ENCODE assay signal across 27 mouse cellular contexts in the genomic region with DNA sequence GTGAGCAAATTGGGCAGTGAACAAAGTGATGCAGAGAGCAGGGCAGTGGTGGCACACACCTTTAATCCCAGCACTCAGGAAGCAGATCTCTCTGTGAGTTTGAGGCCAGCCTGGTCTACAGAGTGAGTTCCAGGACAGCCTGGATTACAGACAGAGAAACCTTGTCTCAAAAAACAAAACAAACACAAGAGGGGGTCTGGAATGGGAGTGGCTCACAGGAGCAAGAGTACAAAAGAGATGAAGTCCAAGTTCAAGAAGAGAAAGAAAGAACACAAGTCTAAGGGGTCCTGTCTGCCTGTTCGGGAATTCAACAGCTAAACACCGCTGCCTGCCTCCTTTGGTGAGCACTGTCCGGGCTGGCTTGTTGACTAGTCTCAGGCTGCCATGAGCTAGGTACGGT.
"Had no signal": no experiment of that assay in that cellular context is flagged by ENCODE, and none has a peak within 500 bp of the region (broad histone marks: within the 10 kb centered on the region; RNA-seq: fewer than 3 reads in every experiment).

No protein-coding gene starts in this region.

- H3K4me3 ChIP-seq: gastrocnemius, adult 2 months; heart, embryonic 10.5 days; heart, embryonic 12.5 days; hindbrain, embryonic 10.5 days; hindbrain, embryonic 12.5 days; intestine, embryonic 15.5 days; kidney, embryonic 15.5 days; limb, embryonic 13.5 days; limb, embryonic 15.5 days; liver, embryonic 12.5 days had no signal

- DNase-seq: gastrocnemius, adult 2 months; gastrocnemius, postnatal 10 days; gastrocnemius, postnatal 25 days; heart, adult 18-20 months; heart, postnatal 10 days; heart, postnatal 4 days; kidney, adult 2 months; kidney, adult 9 months; kidney, postnatal 14 days; kidney, postnatal 36 days; layer of hippocampus, adult 9-11 months; layer of hippocampus, postnatal 36 days; left cerebral cortex, postnatal 4 days had no signal

- H3K27me3 ChIP-seq: hindbrain, embryonic 12.5 days; intestine, embryonic 15.5 days; limb, embryonic 13.5 days; limb, embryonic 15.5 days had no signal

- H3K4me2 ChIP-seq: heart, embryonic 12.5 days; hindbrain, embryonic 12.5 days; hindbrain, embryonic 14.5 days; intestine, embryonic 15.5 days; kidney, embryonic 15.5 days; limb, embryonic 13.5 days; limb, embryonic 15.5 days; liver, embryonic 12.5 days had no signal

- ATAC-seq: inflammation-experienced regulatory T-cells, adult 6 months; intestine, embryonic 15.5 days; intestine, postnatal 0 days; liver, embryonic 12.5 days had no signal

- H3K9me3 ChIP-seq: heart, embryonic 10.5 days; heart, embryonic 12.5 days; hindbrain, embryonic 12.5 days; intestine, embryonic 15.5 days; limb, embryonic 13.5 days; limb, embryonic 15.5 days; liver, embryonic 12.5 days had no signal

- H3K36me3 ChIP-seq: heart, embryonic 10.5 days; heart, embryonic 12.5 days; kidney, embryonic 15.5 days had no signal

- H3K27ac ChIP-seq: gastrocnemius, adult 2 months; heart, embryonic 10.5 days; hindbrain, embryonic 10.5 days; hindbrain, embryonic 12.5 days; hindbrain, embryonic 14.5 days; intestine, embryonic 15.5 days; kidney, embryonic 15.5 days; kidney, postnatal 0 days; limb, embryonic 13.5 days; limb, embryonic 15.5 days; liver, embryonic 12.5 days; liver, embryonic 14.5 days had no signal

- H3K9ac ChIP-seq: heart, embryonic 12.5 days; hindbrain, embryonic 12.5 days; hindbrain, embryonic 14.5 days; intestine, embryonic 15.5 days; kidney, embryonic 15.5 days; limb, embryonic 13.5 days; limb, embryonic 15.5 days; liver, embryonic 12.5 days; liver, embryonic 14.5 days had no signal
